Mouse (Mus musculus) liver, embryonic 14.5 days (tissue): ENCODE data around the gene Pkdcc.

Source experiments
- CTCF ChIP-seq: IDR thresholded peaks from 2 replicates; pipeline ENCODE4 v1.5.1; 2016; ENCODE audit warnings: antibody characterized with exemption, low read depth, control low read depth
- EP300 ChIP-seq: IDR thresholded peaks from 2 replicates; pipeline ENCODE4 v1.6.1; 2016; ENCODE audit warnings: antibody characterized with exemption, low read depth

DNA sequence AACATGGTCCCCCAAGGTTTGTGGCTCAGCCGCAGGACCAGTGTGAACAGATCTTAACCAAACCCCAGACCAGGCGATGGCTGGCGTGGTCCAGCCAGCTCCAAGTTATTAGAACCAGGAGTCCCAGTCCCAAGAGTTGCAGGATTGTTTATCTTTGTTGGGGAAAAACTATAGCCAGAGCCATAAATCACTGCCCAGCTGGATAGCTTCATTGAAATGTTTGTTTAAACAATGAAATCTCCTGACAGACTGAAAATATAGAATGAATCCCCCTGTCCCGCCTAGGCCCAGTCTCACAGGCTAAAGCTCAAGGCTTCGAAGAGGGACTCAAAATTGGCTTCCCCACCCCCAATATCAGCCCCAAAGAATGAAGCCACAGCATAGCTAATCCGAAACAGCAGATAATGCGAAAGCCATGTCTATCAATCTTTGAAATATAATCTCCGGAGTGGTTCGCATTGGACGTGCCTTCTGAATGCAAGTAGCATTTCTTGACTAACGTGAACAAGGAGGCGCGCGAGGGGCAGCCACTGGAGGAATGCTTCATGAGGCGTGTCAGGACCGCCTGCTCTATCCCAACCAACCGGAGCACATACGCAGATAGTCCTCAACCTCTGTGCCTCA, 35.9 kb downstream of the Pkdcc start:
- TF ChIP-seq CTCF (no peak), EP300 (no peak)
